Mouse (Mus musculus) layer of hippocampus, adult 6 months (tissue): Measurements from ENCODE around the gene C330021F23Rik. TPM values are rescaled to one million over a fixed set of nuclear protein-coding genes. Genes with fewer than 3 reads are reported as not detected.

ENCODE experiments used
- long read RNA-seq, 2 experiments: library from polyadenylated mRNA; unstranded; transcript quantifications; one replicate each; pipeline ENCODE4 v2.0.0; 2019 to 2020
- polyA plus RNA-seq: library from polyadenylated mRNA; unstranded; fragments of <200 nt; fragmentation: Nextera tagmentation; gene quantifications from 2 replicates; pipeline ENCODE4 v1.2.3, GENCODE M21; 2021

Gene C330021F23Rik
- 0.38 TPM in 1 of 2 replicates, not detected in the other for polyA plus RNA-seq
- long read RNA-seq, experiment 1: 0 reads
- long read RNA-seq, experiment 2: 0 reads

DNA sequence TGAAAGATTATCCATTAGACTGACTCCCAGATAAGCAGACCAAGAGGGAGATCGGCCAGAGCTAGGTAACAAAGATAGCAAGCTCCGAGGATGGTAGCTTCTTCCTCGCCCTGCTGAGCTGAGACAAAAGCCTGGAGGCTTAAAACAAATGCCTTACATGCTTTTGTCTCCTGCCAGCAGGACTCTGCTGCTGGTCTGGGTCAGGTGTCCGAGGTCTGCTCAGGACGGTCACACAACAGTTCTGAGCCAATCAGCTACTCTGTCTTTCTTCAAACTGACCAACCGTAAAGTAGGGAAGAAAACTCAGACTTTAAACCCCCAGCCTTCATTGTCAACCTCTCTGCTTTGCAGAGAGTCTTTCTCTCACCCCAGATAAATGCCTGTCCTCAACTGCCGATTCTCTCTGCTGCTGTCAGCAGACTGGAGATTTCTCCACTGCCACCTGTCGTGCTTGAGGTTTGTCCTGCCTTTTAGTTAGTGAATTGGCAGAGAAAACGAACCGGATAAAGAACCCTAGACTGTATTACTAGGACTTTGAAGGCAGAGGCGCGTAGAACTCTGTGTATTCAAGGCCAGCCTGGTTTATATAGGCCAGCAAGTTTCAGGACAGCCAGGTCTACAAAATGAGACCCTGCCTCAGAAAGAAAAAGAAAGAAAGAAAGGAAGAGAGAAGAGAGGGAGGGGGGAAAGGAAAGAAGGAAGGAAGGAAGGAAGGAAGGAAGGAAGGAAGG is at the start of gene C330021F23Rik:
Gene C330021F23Rik, plus strand, starts transcription at position 350 of the 731 bp plus-strand sequence.

DNA sequence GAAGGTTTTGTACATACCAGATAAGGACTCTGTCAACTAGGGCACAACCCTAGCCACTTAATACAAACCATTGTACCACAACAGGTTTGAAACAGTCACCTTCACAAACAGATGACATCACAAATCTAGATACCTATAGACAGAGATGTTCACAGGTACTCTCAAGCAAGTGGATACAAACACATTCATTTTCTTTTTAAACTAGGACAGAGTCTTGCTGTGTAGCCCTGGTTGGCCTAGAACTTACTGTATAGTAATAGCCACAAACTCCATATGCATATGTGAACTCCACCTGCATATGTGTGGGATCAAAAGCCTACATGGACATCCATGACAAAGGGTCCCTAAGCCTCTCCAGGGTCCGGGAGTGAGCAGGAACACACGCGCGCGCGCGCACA is 19.2 kb downstream of the C330021F23Rik start, which contains the start of gene Camsap3:
Gene Camsap3, plus strand, starts transcription at position 301 of the 398 bp plus-strand sequence.

DNA sequence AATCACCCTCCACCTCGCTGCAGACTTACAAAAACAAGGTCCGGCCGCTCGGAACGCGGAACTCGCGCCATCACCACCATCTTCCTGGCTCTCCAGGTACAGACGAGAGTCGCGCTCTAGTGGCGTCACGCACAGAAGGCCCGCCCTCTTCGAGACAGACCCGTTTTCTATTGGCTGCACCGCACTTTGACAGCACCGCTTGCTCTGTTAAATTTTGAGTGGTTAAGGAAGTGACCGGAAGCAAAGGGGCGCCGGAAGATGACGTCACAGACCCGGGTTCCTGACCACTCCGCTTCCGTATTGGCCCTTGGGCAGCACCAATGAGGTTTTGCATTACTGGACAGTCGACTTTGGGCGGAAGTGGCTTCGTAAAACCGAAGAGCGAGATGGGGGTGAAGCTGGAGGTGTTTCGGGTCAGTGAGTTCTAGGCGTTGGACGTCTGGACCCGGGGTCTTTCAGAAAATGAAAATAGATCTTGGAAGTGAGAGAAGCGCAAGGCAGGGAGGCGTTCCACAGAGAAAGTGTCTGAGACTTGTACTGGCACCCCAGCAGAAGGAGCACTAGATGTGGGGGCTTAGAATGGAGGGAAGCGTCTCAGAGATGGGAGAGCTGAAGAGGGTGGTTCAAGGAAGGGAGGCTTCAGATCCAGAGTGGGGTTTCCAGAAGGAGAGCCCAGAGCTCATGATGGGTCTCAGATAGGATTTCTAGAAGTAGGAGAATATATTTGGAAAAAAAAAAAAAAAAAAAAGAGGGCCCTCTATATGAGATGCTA is 53.6 kb downstream of the C330021F23Rik start, which contains the start of the genes Xab2 and Pet100:
Gene Xab2, minus strand, starts transcription at position 118 of the 772 bp plus-strand sequence.
Gene Pet100, plus strand, starts transcription at position 350 of the 772 bp plus-strand sequence.

DNA sequence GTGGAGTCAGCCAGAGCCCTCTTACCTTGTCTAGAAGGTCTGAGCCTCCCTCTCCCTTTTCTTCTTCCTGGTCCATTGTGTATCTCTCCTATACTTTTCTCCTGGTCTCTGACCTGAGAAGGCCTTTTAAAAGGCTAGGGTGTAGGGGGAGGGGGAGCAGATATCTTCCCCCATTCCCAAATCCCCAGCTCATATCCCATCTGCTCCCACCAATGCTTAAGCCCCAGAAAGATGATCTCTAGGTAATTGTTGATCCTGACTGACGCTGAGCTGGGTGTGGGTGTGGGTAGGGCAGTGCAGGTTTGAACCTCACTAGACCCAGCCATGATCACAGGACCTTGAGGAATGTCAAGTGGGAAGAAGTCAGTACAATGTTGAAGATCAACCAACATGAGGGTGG is 57.7 kb downstream of the C330021F23Rik start, which contains the start of gene Pcp2:
Gene Pcp2, minus strand, starts transcription at position 101 of the 400 bp plus-strand sequence.

DNA sequence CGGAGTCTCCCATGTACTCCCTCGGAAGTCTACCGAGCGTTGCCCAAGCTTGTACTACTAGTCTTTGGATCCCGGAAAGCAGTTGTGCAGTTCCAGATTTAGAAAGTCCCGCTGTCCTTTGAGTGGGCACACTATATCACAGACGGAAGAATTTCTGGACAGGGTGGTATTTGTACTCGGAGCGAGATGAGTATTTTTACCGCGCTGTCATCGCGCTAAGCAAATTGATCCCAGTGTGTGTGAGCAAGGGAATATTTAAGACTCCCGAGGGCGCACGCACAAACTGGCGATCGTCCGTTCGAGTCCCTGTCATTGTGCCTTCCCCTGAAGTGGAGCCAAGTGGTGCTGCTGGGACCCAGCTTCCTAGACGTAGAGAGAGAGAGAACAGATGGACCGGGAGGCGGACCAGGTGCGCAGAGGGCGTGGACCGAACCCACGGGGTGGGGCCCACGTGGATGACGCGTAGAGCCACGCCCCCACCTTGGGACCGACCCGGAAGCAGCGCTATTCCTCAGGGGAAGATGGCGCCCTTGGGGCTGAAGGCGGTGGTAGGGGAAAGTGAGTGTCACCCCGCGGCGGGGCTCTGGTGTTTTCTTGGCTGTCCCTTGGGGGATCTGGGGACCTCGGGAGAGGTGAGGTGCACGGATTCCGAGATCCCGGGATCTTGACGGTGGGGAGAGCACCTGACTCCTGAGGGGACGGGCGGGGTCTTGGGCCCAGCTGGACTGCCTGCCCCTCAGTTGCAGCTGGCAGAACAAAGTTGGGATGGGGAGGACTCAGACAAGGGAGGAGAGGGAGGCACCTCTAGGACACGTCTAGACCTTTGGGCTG is 63.1 kb downstream of the C330021F23Rik start, which contains the start of gene Stxbp2:
Gene Stxbp2, plus strand, starts transcription at position 309 of the 831 bp plus-strand sequence.

Other genes with a start within 250 kb of the C330021F23Rik start
- not detected in 2 replicates for gene A430078G23Rik, start 214.6 kb upstream of the C330021F23Rik start, polyA plus RNA-seq
- gene Arhgef18, start 175.0 kb upstream of the C330021F23Rik start, polyA plus RNA-seq: 3.3 and 4.8 TPM in 2 replicates
- gene Pex11g, start 100.3 kb upstream of the C330021F23Rik start, polyA plus RNA-seq: 1.8 and 2.0 TPM in 2 replicates
- 0.09 TPM in 2 replicates for gene Tex45, start 97.1 kb upstream of the C330021F23Rik start, polyA plus RNA-seq
- 8.3 and 10.3 TPM in 2 replicates for gene Zfp358, start 74.9 kb upstream of the C330021F23Rik start, polyA plus RNA-seq
- gene Mcoln1, start 67.5 kb upstream of the C330021F23Rik start, polyA plus RNA-seq: 41.4 and 54.8 TPM in 2 replicates
- gene Pnpla6, start 52.6 kb upstream of the C330021F23Rik start, polyA plus RNA-seq: 13.2 and 15.8 TPM in 2 replicates
- gene Camsap3, start 19.3 kb downstream of the C330021F23Rik start, polyA plus RNA-seq: 6.2 and 9.2 TPM in 2 replicates
- 28.9 and 29.8 TPM in 2 replicates for gene Xab2, start 53.3 kb downstream of the C330021F23Rik start, polyA plus RNA-seq
- 108 and 123 TPM in 2 replicates for gene Pet100, start 53.6 kb downstream of the C330021F23Rik start, polyA plus RNA-seq
- 0.36 TPM in 2 replicates for gene Pcp2, start 57.6 kb downstream of the C330021F23Rik start, polyA plus RNA-seq
- 8.8 and 11.0 TPM in 2 replicates for gene Stxbp2, start 63.0 kb downstream of the C330021F23Rik start, polyA plus RNA-seq
- gene Retn, start 87.8 kb downstream of the C330021F23Rik start, polyA plus RNA-seq: 0.33 and 0.34 TPM in 2 replicates
- 0.09 TPM in 1 of 2 replicates, not detected in the other for gene Mcemp1, start 97.8 kb downstream of the C330021F23Rik start, polyA plus RNA-seq
- gene Fcor, start 104.4 kb downstream of the C330021F23Rik start, polyA plus RNA-seq: 57.9 and 62.9 TPM in 2 replicates
- gene Trappc5, start 108.3 kb downstream of the C330021F23Rik start, polyA plus RNA-seq: 23.0 and 24.5 TPM in 2 replicates
- 0.09 TPM in 1 of 2 replicates, not detected in the other for gene Fcer2a, start 126.2 kb downstream of the C330021F23Rik start, polyA plus RNA-seq
- gene Clec4g, start 152.7 kb downstream of the C330021F23Rik start, polyA plus RNA-seq: not detected in 2 replicates
- 0.79 and 2.1 TPM in 2 replicates for gene Cd209a, start 181.0 kb downstream of the C330021F23Rik start, polyA plus RNA-seq